25 mouse cellular contexts compared by ENCODE assay signal in genomic region chr19:41905246-41905645, GRCm38 (mm10).
"Had no signal": no experiment of that assay in that cellular context is flagged by ENCODE, and none has a peak within 500 bp of the region (broad histone marks: within the 10 kb centered on the region; RNA-seq: fewer than 3 reads in every experiment).

No protein-coding gene starts in this region.

- H3K4me1 ChIP-seq: hindbrain, embryonic 10.5 days; hindbrain, embryonic 13.5 days; hindbrain, embryonic 15.5 days; limb, embryonic 13.5 days had no signal

- ATAC-seq: forebrain, embryonic 16.5 days; hindbrain, postnatal 0 days; intestine, embryonic 16.5 days had no signal

- H3K9me3 ChIP-seq: heart, embryonic 10.5 days; heart, embryonic 12.5 days; hindbrain, embryonic 10.5 days; hindbrain, embryonic 13.5 days; hindbrain, embryonic 15.5 days; kidney, embryonic 15.5 days; limb, embryonic 13.5 days had no signal

- H3K27me3 ChIP-seq: heart, embryonic 12.5 days; hindbrain, embryonic 13.5 days; hindbrain, embryonic 15.5 days; kidney, embryonic 15.5 days; limb, embryonic 13.5 days had no signal

- H3K27ac ChIP-seq: gastrocnemius, adult 2 months; heart, embryonic 10.5 days; hindbrain, embryonic 10.5 days; hindbrain, embryonic 13.5 days; hindbrain, embryonic 15.5 days; hindbrain, postnatal 0 days; kidney, embryonic 15.5 days; kidney, postnatal 0 days; limb, embryonic 13.5 days had no signal

- H3K36me3 ChIP-seq: heart, embryonic 10.5 days; heart, embryonic 12.5 days; hindbrain, embryonic 10.5 days; hindbrain, embryonic 13.5 days; hindbrain, embryonic 15.5 days; kidney, embryonic 15.5 days; limb, embryonic 13.5 days had no signal

- H3K4me3 ChIP-seq: gastrocnemius, adult 2 months; heart, embryonic 10.5 days; heart, embryonic 12.5 days; hindbrain, embryonic 10.5 days; hindbrain, embryonic 13.5 days; hindbrain, embryonic 15.5 days; kidney, embryonic 15.5 days; limb, embryonic 13.5 days had no signal

- H3K9ac ChIP-seq: heart, embryonic 12.5 days; hindbrain, embryonic 13.5 days; hindbrain, embryonic 15.5 days; kidney, embryonic 15.5 days; limb, embryonic 13.5 days had no signal

- DNase-seq: gastrocnemius, adult 2 months; gastrocnemius, postnatal 10 days; gastrocnemius, postnatal 25 days; heart, adult 18-20 months; heart, postnatal 10 days; heart, postnatal 4 days; kidney, adult 11 months; kidney, adult 2 months; kidney, adult 9 months; kidney, postnatal 14 days; kidney, postnatal 36 days; layer of hippocampus, adult 9-11 months; layer of hippocampus, postnatal 36 days; left cerebral cortex, postnatal 4 days had no signal

- H3K4me2 ChIP-seq: heart, embryonic 12.5 days; hindbrain, embryonic 13.5 days; hindbrain, embryonic 15.5 days; kidney, embryonic 15.5 days; limb, embryonic 13.5 days had no signal
